Mouse (Mus musculus) bone marrow, adult 2 months (tissue): Measurements from ENCODE around the gene Ppp1r2.

Experiments
- CTCF ChIP-seq: fragments of 200-500 bp; IDR thresholded peaks from 2 replicates; pipeline ENCODE4 v1.5.1; 2011; ENCODE audit warnings: low read length, control low read depth; ENCODE audit not compliant: control insufficient read depth, insufficient read depth
- POLR2A ChIP-seq: fragments of 200-500 bp; IDR thresholded peaks from 2 replicates; pipeline ENCODE4 v1.6.1; 2011; ENCODE audit warnings: low read depth, mild to moderate bottlenecking, control low read depth, low read length, borderline replicate concordance; ENCODE audit not compliant: control insufficient read depth

DNA sequence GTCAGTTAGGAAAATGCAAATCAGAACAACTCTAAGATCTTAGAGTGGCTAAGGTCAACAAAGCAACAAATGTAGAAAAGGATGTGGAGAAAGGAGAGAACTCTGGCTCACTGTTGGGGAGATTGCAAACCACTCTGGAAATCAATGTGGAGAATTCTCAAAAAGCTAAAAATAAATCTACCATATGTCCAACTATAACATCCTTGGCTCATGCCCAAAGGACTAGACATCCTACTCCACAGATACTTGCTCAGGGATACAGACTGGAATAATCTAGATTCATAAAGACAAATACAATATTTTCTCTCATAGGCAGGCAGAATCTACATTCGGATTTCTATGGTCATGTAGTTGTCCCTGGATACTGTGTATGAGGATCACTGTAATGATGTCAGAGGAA, 70.9 kb downstream of the Ppp1r2 start:
- TF ChIP-seq POLR2A = no peak
- TF ChIP-seq CTCF = no peak
